16 mouse cellular contexts compared by ENCODE assay signal in genomic region chr9:120769679-120770078, GRCm38 (mm10).
DNase-seq lines count a peak whose midpoint lies in the region; ATAC-seq and TF ChIP-seq lines count a peak whose summit lies in the region.
"Had no signal": no experiment of that assay in that cellular context is flagged by ENCODE, and none has a peak within 500 bp of the region (broad histone marks: within the 10 kb centered on the region; RNA-seq: fewer than 3 reads in every experiment).

No protein-coding gene starts in this region.

- intact Hi-C loops in heart, postnatal 25 days (cut with DNase I) = no loop called here

- H3K9ac ChIP-seq in ES-Bruce4 (ENCODE audit: low read depth, poor library complexity, severe bottlenecking) = no peak overlapping the region
- no peak overlapping the region for H3K9ac ChIP-seq in embryonic facial prominence, embryonic 13.5 days
- H3K9ac ChIP-seq: hindbrain, embryonic 13.5 days had no signal

- H3K27me3 ChIP-seq in heart, embryonic 10.5 days (ENCODE audit: insufficient read depth, poor library complexity, severe bottlenecking) = no peaks in the 10 kb centered on the region
- H3K27me3 ChIP-seq in ES-Bruce4 (ENCODE audit: control insufficient read depth, insufficient read depth, low read length, poor library complexity, severe bottlenecking) = no peaks in the 10 kb centered on the region
- H3K27me3 ChIP-seq in embryonic facial prominence, embryonic 13.5 days = no peaks in the 10 kb centered on the region
- H3K27me3 ChIP-seq: hindbrain, embryonic 13.5 days; Patski had no signal

- 39% methylated on average over 7 of the region's 7 CpGs for WGBS in heart, embryonic 10.5 days
- WGBS in embryonic facial prominence, embryonic 13.5 days = 9% methylated on average over 7 of the region's 7 CpGs

- H3K4me1 ChIP-seq in heart, embryonic 10.5 days = peaks cover 25% of the 10 kb centered on the region
- peaks cover 3% of the 10 kb centered on the region for H3K4me1 ChIP-seq in ES-Bruce4 (ENCODE audit: control insufficient read depth, insufficient read depth, low read length)
- peaks cover 38% of the 10 kb centered on the region for H3K4me1 ChIP-seq in embryonic facial prominence, embryonic 13.5 days

- peak overlapping the region; percentile 62; the same call in 1 of the 2 replicates for H3K27ac ChIP-seq in heart, embryonic 10.5 days
- H3K27ac ChIP-seq in ES-Bruce4 (ENCODE audit: insufficient read depth, low read length) = no peak overlapping the region
- H3K27ac ChIP-seq in embryonic facial prominence, embryonic 13.5 days = peak overlapping the region; percentile 91
- H3K27ac ChIP-seq: hindbrain, embryonic 13.5 days had no signal

- ATAC-seq in embryonic facial prominence, embryonic 13.5 days (ENCODE audit: insufficient number of reproducible peaks, insufficient read depth, low FRiP score, low TSS enrichment, low read depth) = peak; percentile 78
- ATAC-seq: Patski had no signal

- no peak for DNase-seq in heart, embryonic 10.5 days (ENCODE audit: low spot score)
- no peak for DNase-seq in heart, postnatal 25 days (ENCODE audit: low spot score)
- peak; percentile 54 for DNase-seq in mesoderm, embryonic 11.5 days (ENCODE audit: low read depth, low spot score)
- DNase-seq in lung, adult 18-20 months = no peak
- DNase-seq in thymus, postnatal 10 days (ENCODE audit: low spot score in 2 of 2) = no peak
- DNase-seq in gastrocnemius, postnatal 10 days = no peak
- DNase-seq: adrenal gland, postnatal 10 days; B cell, adult 2 months; kidney, postnatal 36 days; lung, postnatal 10 days; thymus, postnatal 4 days had no signal

- no peaks in the 10 kb centered on the region for H3K9me3 ChIP-seq in heart, embryonic 10.5 days
- no peaks in the 10 kb centered on the region for H3K9me3 ChIP-seq in ES-Bruce4 (replicated peaks; ENCODE audit: control insufficient read depth, insufficient read depth, low read length, poor library complexity, severe bottlenecking)
- H3K9me3 ChIP-seq in embryonic facial prominence, embryonic 13.5 days = no peaks in the 10 kb centered on the region
- H3K9me3 ChIP-seq: hindbrain, embryonic 13.5 days had no signal

- H3K4me3 ChIP-seq in heart, embryonic 10.5 days = no peak overlapping the region
- H3K4me3 ChIP-seq in ES-Bruce4 (ENCODE audit: low read depth, low read length) = no peak overlapping the region
- no peak overlapping the region for H3K4me3 ChIP-seq in embryonic facial prominence, embryonic 13.5 days
- H3K4me3 ChIP-seq: hindbrain, embryonic 13.5 days had no signal

- TF ChIP-seq POLR2A in ES-Bruce4 (IDR thresholded peaks at IDR 0.05; ENCODE audit: insufficient read depth, low read length) = no peak

- 0 out of 2 replicates have a peak overlapping the region, but pooled peaks have one; percentile 9 for H3K4me2 ChIP-seq in embryonic facial prominence, embryonic 13.5 days
- H3K4me2 ChIP-seq: heart, embryonic 11.5 days; hindbrain, embryonic 13.5 days had no signal

- no peaks in the 10 kb centered on the region for H3K36me3 ChIP-seq in heart, embryonic 10.5 days
- no peaks in the 10 kb centered on the region for H3K36me3 ChIP-seq in ES-Bruce4 (ENCODE audit: control insufficient read depth, insufficient read depth, low read length, poor library complexity, severe bottlenecking)
- H3K36me3 ChIP-seq in embryonic facial prominence, embryonic 13.5 days = no peaks in the 10 kb centered on the region
- H3K36me3 ChIP-seq: hindbrain, embryonic 13.5 days had no signal

- 0 out of 2 replicates have a peak, but pooled peaks have one; percentile 14 for TF ChIP-seq EP300 in ES-Bruce4 (IDR thresholded peaks at IDR 0.05; ENCODE audit: insufficient read depth, low read depth, low read length)

- TF ChIP-seq CTCF in ES-Bruce4 (IDR thresholded peaks at IDR 0.05; ENCODE audit: low read depth, low read length) = no peak
